Mouse (Mus musculus) CH12F3 (cell line): ENCODE results near the gene Ttc9b.

Source experiments
- in situ Hi-C: fragments of 300-500 bp; cut with MboI; formaldehyde crosslinking; loops from 2 replicates; pipeline ENCODE4 v1.14.3; 2020; ENCODE audit warnings: low sequenced_read_pairs

Ttc9b gene

DNA sequence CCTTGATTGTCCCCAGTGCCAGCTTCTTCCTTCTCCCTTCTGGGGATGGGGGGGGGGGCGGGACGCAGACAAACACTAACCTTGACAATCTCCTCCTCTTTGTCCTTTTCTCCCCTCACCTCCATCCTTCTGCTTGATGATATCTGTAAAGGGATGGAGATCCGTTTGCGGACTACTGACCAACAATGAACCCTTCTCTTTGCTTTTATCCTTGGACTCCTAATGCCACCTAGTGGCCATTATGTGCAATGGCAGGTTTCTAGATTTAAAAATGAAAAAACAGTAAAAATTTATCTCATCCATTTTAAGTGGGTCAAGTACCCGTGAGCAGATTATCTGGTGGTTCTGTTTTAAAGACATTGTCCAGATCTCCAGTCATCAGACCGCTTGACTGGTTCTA lies 32.0 kb downstream of the Ttc9b start:
- in situ Hi-C loops = no loop called here

DNA sequence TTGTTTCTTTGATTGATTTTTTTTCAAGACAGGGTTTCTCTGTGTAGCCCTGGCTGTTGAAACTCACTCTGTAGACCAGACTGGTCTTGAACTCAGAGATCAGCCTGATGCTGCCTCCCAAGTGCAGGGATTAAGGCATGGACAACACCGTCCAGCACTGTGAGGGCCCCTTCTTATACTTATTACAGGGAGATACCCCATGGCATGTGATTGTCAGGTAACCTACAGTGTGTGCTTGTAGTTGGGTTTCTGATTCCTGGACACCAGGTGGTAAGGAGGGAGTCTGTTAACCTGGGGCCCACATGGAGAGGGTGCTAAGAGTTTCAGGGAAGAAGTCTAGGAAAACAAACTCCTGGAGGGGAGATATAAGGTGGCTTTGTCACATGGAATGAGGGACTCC lies 33.3 kb downstream of the Ttc9b start:
- in situ Hi-C loops = no loop called here

DNA sequence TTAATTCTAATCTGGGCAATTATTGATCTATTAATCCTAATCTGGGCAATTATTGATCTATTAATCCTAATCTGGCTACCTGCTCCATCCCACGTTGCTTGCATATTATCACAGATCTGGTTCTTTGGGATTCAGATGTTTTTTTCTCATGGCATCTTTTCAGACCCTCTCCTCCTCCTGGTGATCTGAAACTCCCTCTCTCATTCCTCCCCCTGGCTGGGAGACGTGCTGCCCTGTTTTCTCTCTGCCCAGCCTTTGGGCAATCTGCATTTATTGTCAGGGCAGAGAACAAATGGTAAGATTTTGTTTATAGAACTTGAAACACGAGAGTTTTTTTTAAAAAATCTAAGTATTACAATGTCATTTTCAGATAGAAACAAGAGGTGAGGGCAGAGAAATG lies 34.1 kb downstream of the Ttc9b start:
- in situ Hi-C loops = no loop called here

DNA sequence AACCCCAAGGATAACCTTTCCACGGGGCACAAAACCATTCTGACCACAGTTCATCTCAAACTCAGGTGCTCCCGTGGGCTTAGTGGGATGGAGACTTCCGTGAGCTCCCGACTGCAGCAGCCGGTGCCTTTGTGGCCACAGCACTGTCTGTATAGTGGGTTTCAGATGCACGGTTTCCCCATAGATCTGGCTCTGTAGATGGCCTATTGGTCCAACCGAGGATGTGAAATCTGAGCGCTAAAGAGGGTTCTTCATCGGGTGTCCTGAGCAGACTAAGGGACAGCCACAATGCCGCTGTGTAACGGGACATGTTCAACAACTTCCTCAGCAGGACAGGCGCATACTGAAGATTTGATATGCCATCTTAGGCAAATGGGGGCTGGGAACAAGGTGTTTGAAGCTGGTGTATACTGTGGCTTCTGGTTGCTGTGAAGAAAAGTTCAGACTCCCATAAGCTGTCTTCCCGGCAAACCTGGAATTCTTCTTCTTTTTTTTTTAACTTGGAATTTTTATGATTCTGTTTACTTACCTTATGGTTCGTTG lies 34.6 kb downstream of the Ttc9b start:
- in situ Hi-C loops = no loop called here

DNA sequence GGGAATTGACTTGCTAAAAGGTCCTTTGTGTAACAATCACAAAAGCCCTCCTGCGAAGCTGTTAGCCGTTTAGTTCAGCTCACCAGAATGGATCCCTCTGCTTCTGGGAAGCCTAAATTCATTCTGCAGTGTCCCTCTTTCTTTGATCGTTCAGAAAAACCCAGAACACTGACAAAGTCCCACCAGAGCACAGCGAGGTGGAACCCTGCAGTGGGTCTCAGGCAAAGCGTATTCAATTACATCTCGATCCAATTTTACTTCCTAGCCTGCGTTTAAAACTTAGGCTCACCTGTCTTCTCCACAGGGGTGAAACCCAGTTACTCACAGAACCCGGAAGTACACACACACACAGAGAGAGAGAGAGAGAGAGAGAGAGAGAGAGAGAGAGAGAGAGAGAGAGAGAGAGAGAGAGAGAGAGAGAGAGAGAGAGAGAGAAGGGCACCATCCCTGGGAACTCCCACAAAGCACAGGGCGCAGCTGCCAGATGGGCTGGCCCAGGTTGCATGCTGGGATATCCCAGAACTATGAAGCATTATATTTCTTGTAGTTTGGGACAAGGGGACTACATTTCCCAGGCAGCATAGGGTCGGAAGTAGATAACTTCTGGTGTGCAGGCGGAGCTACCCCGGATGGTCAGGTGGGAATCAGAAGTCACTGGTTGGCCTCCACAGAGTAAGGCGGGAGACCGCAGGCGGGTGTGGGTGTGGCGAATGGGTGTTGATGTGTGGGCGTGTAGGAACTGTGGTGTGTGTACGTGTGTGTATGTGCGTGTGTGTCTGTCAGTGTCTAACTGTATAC lies 35.3 kb downstream of the Ttc9b start, which contains the start of gene Zfp607b:
Zfp607b (plus strand) TSS at position 526 of the 798 bp plus-strand sequence.
- in situ Hi-C loops = no loop called here

DNA sequence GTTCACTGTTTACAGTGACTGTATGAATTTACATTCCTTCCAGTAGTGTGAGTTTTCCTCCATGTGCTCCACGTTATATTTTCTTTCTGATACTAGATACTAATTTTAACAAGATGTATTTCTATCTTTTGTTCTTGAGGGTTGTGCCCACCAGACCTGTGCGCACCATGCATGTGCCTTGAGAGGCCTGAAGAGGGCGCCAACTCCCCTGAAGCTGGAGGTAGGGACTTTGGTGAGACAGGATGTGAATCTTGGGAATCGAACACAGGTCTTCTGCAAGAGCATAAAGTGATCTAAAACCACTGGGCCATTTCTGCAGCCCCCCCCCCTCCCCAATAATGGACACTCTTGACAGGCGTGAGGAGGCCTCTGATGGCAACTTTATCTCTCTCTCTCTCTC lies 37.4 kb downstream of the Ttc9b start:
- in situ Hi-C loops = no loop called here

DNA sequence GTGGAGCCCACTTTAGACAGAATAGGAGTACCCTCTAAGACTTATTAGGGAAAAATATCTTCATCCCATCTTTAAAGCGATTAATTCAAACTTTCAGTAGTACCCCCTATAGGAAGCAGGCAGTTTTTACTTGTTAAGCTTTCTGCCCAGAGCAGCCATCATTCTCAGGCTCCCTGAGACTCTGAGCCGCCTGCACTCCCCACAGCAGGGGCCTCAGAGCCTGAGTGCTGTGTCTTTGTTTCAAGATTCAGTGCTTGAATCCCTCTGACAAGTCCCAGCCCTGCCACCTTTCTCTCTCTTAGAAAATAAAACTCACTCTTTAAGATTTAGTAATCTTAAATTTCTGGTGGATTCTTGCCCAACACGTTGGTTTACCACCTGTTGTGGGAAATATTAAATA lies 43.0 kb downstream of the Ttc9b start:
- in situ Hi-C loops = no loop called here
